Mouse (Mus musculus) CD8-positive naive resting alpha-beta T cell, adult 2 months (primary cell): ENCODE results near the gene Scaper.

Source experiments
- DNase-seq, 2 experiments: peaks; one replicate each; pipeline ENCODE4 v3.0.0; 2022; ENCODE audit warnings: low read depth in 2 of 2, low spot score in 2 of 2

The Scaper gene

GRCm38 (mm10) chr9:55608701-55609531 is 329.0 kb downstream of the Scaper start:
- no peak for DNase-seq

- DNase-seq, result no peak
Measured at GRCm38 (mm10) chr9:55598594-55598993, 339.3 kb downstream of the Scaper start.

- no peak for DNase-seq
Measured at GRCm38 (mm10) chr9:55586141-55586540, 351.8 kb downstream of the Scaper start.

GRCm38 (mm10) chr9:55581414-55581813 is 356.5 kb downstream of the Scaper start:
- no peak for DNase-seq

GRCm38 (mm10) chr9:55576571-55576970 is 361.3 kb downstream of the Scaper start:
- DNase-seq, result no peak

- no peak for DNase-seq
Measured at GRCm38 (mm10) chr9:55571071-55571470, 366.8 kb downstream of the Scaper start.

- DNase-seq, result no peak
Measured at GRCm38 (mm10) chr9:55568466-55569159, 369.3 kb downstream of the Scaper start.

GRCm38 (mm10) chr9:55560960-55561359 is 377.0 kb downstream of the Scaper start:
- no peak for DNase-seq

- no peak for DNase-seq
Measured at GRCm38 (mm10) chr9:55554986-55555385, 382.9 kb downstream of the Scaper start.

GRCm38 (mm10) chr9:55549302-55549890 is 388.5 kb downstream of the Scaper start:
- DNase-seq, result no peak

- DNase-seq, result no peak
Measured at GRCm38 (mm10) chr9:55548871-55549270, 389.0 kb downstream of the Scaper start.

GRCm38 (mm10) chr9:55546176-55547010 is 391.5 kb downstream of the Scaper start:
- peak in 1 of 2 experiments; percentile 9 for DNase-seq

- no peak for DNase-seq
Measured at GRCm38 (mm10) chr9:55545556-55546175, 392.3 kb downstream of the Scaper start.

- DNase-seq, result peak in 1 of 2 experiments; percentile 23
Measured at GRCm38 (mm10) chr9:55544861-55545555, 392.9 kb downstream of the Scaper start.

GRCm38 (mm10) chr9:55543703-55544401 is 394.1 kb downstream of the Scaper start:
- peak in 1 of 2 experiments; percentile 28 for DNase-seq

- DNase-seq, result no peak
Measured at GRCm38 (mm10) chr9:55543336-55543702, 394.6 kb downstream of the Scaper start.

- DNase-seq, result peak in 1 of 2 experiments; percentile 15
Measured at GRCm38 (mm10) chr9:55542366-55543325, 395.3 kb downstream of the Scaper start.

GRCm38 (mm10) chr9:55541681-55542365 is 396.1 kb downstream of the Scaper start:
- DNase-seq, result no peak
